Mouse (Mus musculus) embryonic facial prominence, embryonic 10.5 days (tissue): ENCODE data around the gene Mrpl12. TPM values are rescaled to one million over a fixed set of nuclear protein-coding genes. Genes with fewer than 3 reads are reported as not detected.
A peak's percentile ranks its signal among the peaks of the same experiment; 100 is the strongest.

Experiments
- DNase-seq: peaks from one replicate; pipeline ENCODE4 v3.0.0-alpha.2; 2017; ENCODE audit warnings: low spot score
- H3K27ac ChIP-seq: fragments of 300-500 bp; sonication (generic); replicated peaks from 2 replicates; pipeline ENCODE4 v1.5.1; 2016; ENCODE audit warnings: mild to moderate bottlenecking
- H3K27me3 ChIP-seq: fragments of 300-500 bp; sonication (generic); replicated peaks from 2 replicates; pipeline ENCODE4 v1.6.1; 2016; ENCODE audit warnings: low read depth, mild to moderate bottlenecking; ENCODE audit not compliant: poor library complexity, severe bottlenecking
- H3K36me3 ChIP-seq: fragments of 300-500 bp; sonication (generic); replicated peaks from 2 replicates; pipeline ENCODE4 v1.6.1; 2016; ENCODE audit warnings: mild to moderate bottlenecking, moderate library complexity
- H3K4me1 ChIP-seq: fragments of 300-500 bp; sonication (generic); 2 replicates; pipeline ENCODE4 v1.6.1; 2016
- H3K4me3 ChIP-seq: fragments of 300-500 bp; sonication (generic); 2 replicates; pipeline ENCODE4 v1.5.1; 2016; ENCODE audit warnings: mild to moderate bottlenecking, moderate library complexity
- H3K9me3 ChIP-seq: fragments of 300-500 bp; sonication (generic); 2 replicates; pipeline ENCODE4 v1.6.1; 2016; ENCODE audit warnings: mild to moderate bottlenecking
- WGBS: fragments of 180-500 bp; shearing (Covaris S2); methylation state at CpG from one replicate; pipeline ENCODE4 v1.1.7; 2016; 5-methylcytosine and 5-hydroxymethylcytosine counted together
- polyA plus RNA-seq: library from polyadenylated mRNA; unstranded; fragments of >200 nt; fragmentation: Nextera tagmentation; extraction: Ambion mirVana; gene quantifications from 2 replicates; pipeline ENCODE4 v1.2.1, GENCODE M21; 2016

Gene Mrpl12
- polyA plus RNA-seq, 1 experiment from 2014 or later: 206 TPM

DNA sequence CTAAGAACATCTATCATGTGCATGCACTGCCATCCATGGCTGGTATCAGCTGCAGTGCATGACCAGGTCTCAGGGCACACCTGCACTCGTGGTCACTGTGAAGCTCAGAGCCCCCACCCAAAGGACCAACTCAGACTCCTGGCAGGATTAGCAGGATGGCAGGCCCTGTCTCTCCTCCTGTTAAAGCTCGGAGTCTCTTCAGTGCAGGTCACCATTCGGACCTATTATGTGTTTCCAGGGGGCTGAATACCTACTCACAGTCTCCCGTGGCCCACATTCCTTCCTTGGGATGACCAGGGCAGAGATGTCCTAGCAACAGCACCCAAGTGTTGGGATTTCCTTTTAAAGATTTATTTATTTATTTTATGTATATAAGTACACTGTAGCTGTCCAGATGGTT, 32.7 kb downstream of the Mrpl12 start:
- peaks cover 23% of the 10 kb centered on the region for H3K4me1 ChIP-seq
- no peaks in the 10 kb centered on the region for H3K27me3 ChIP-seq
- H3K27ac ChIP-seq: no peak overlapping the region
- no peak for DNase-seq
- no peak overlapping the region for H3K4me3 ChIP-seq
- no peaks in the 10 kb centered on the region for H3K9me3 ChIP-seq
- 84% methylated on average over 4 of the region's 4 CpGs for WGBS
- no peaks in the 10 kb centered on the region for H3K36me3 ChIP-seq

DNA sequence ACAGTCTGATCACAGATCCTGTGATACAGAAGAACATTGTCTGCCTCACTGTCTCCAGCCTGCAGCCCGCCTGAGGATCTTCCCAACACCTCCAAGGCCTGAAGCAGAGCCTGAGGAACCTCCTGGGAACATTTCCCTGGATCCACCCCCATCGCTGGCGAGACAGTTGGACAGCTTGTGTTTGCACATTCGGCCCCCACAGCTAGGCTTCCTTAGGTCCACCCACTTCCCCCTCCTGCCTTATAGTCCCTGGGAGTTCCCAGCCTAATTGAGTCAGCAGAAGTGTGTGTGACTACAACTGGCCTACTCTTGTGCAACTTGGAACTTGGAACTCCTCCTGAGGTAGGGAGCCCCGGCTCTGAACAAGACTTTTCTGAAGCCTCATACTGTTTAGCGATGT, 33.6 kb downstream of the Mrpl12 start:
- no peaks in the 10 kb centered on the region for H3K9me3 ChIP-seq
- H3K27ac ChIP-seq: no peak overlapping the region
- DNase-seq: no peak
- no peaks in the 10 kb centered on the region for H3K27me3 ChIP-seq
- WGBS: 64% methylated on average over 6 of the region's 6 CpGs
- no peaks in the 10 kb centered on the region for H3K36me3 ChIP-seq
- H3K4me3 ChIP-seq: no peak overlapping the region
- peaks cover 18% of the 10 kb centered on the region for H3K4me1 ChIP-seq

DNA sequence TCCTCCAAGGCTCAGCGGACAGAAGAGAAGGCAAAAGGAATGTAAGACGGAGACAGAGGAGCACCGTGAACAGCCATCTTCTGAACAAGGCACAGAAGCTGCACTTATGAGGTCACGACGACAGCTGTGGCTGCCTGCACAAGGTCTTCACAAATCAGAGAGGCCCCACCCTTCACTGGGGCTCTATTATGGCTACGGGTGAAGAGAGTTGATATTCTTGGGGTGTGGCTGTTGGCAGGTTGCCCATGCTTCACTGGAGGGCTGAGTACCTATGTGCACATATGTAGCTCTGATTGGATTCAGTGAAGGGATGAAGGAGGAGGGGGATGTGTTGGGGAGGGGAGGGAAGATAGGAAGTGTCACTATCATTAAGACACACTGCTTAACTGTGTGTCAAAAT, 34.1 kb downstream of the Mrpl12 start:
- no peak overlapping the region for H3K4me3 ChIP-seq
- no peaks in the 10 kb centered on the region for H3K27me3 ChIP-seq
- no peaks in the 10 kb centered on the region for H3K9me3 ChIP-seq
- no peak overlapping the region for H3K27ac ChIP-seq
- DNase-seq: no peak
- H3K4me1 ChIP-seq: peaks cover 15% of the 10 kb centered on the region
- 76% methylated on average over 6 of the region's 6 CpGs for WGBS
- H3K36me3 ChIP-seq: no peaks in the 10 kb centered on the region

DNA sequence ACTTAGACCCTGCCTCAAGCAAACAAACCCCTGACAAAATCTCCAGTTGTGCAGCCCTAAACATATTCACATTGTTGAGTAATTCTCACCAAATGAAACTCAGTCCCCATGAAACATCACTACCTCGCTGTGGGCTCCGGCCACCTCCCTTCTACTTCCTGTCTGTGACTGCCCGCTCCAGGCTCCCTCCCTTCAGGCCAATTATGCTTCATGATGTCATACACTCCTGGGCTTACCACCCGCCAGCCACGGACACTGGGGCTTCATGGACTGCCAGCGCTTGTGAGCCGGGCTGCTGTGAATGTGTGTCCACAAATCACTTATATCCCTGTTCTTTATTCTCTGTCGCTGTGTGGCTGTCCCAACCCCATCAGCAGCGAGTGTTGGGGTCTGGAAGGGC, 35.3 kb downstream of the Mrpl12 start:
- WGBS: 50% methylated on average over 9 of the region's 9 CpGs
- Histone ChIP-seq H3K27ac (0 out of 2 replicates have a peak overlapping the region, but pooled peaks have one; percentile 1), H3K36me3 (no peaks in the 10 kb centered on the region), H3K27me3 (no peaks in the 10 kb centered on the region), H3K9me3 (no peaks in the 10 kb centered on the region), H3K4me1 (peaks cover 15% of the 10 kb centered on the region), H3K4me3 (no peak overlapping the region)
- DNase-seq: peak; percentile 52

DNA sequence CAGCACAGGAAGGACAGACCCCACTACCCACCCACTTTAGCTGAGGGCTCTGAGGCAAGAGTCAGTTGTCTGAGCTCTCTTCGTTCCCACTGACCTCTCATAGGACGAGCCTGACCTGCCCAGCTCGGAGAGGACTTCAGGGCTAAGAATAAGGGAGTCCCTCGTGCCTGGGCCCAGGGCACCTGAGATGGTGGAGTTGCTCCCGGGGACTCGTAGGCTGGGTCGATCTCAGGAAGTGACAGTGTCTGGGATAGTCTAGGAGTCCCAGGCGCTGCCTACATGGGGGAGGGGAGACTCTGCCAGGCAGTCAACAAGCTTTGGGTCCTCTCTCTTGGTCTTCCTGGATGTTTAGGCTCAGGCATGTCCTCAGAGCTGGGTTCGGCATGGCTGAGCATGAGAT, 36.1 kb downstream of the Mrpl12 start:
- Histone ChIP-seq H3K27me3 (no peaks in the 10 kb centered on the region), H3K36me3 (no peaks in the 10 kb centered on the region), H3K4me1 (peaks cover 15% of the 10 kb centered on the region), H3K27ac (0 out of 2 replicates have a peak overlapping the region, but pooled peaks have one; percentile 1), H3K4me3 (no peak overlapping the region), H3K9me3 (no peaks in the 10 kb centered on the region)
- no peak for DNase-seq
- 77% methylated on average over 9 of the region's 9 CpGs for WGBS

DNA sequence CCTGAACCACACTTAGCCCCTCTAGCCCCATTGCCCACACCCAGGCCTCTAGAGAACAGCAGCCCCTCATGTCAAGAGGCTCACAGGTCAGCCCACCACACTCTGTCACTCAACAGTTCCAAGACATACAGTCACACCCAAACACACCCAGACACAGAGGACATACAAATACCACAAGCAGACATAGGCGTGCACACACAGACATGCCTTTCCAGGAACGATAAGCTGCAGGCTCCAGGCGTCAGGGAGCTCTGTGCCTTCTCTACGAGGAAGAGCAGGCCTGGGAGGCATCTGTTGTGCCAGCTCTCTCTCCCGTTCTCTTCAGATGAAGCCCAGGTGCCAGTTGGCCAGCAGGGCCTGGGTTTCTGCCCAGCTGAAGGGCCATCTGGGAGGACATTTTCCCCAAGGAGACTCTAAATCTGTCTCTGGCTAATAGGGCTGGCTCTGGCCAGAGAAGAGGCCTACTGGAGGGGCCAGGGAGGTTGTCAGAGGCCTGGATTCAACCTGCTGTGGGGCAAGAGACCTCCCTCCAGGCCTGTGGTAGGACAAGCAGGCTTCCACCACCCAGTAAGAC, 36.6 kb downstream of the Mrpl12 start:
- Histone ChIP-seq H3K4me1 (peaks cover 13% of the 10 kb centered on the region), H3K9me3 (no peaks in the 10 kb centered on the region), H3K4me3 (no peak overlapping the region; the same call in 1 of the 2 replicates), H3K36me3 (no peaks in the 10 kb centered on the region), H3K27me3 (no peaks in the 10 kb centered on the region), H3K27ac (no peak overlapping the region)
- DNase-seq: no peak
- WGBS: 87% methylated on average over 5 of the region's 5 CpGs

DNA sequence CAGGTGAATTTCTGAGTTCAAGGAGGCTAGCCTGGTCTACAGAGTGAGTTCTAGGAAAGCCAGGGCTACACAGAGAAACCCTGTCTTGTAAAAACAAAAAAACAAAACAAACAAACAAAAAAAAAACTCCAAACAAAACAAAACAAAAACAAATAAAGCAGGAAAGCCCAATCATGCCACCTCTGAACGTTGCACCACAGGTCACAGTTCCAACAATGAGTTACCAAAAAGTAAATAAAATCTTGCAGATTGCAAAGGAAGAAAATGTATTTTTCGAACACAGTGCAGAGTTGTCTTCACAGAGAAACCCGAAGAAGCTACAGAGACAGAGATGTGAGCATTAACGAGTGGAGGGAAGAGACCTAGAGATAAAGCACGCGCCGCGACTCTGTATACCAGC, 38.2 kb downstream of the Mrpl12 start:
- WGBS: 85% methylated on average over 8 of the region's 8 CpGs
- no peaks in the 10 kb centered on the region for H3K9me3 ChIP-seq
- H3K27ac ChIP-seq: no peak overlapping the region
- no peaks in the 10 kb centered on the region for H3K36me3 ChIP-seq
- peaks cover 4% of the 10 kb centered on the region for H3K27me3 ChIP-seq
- no peak overlapping the region for H3K4me3 ChIP-seq
- DNase-seq: no peak
- peaks cover 13% of the 10 kb centered on the region for H3K4me1 ChIP-seq

DNA sequence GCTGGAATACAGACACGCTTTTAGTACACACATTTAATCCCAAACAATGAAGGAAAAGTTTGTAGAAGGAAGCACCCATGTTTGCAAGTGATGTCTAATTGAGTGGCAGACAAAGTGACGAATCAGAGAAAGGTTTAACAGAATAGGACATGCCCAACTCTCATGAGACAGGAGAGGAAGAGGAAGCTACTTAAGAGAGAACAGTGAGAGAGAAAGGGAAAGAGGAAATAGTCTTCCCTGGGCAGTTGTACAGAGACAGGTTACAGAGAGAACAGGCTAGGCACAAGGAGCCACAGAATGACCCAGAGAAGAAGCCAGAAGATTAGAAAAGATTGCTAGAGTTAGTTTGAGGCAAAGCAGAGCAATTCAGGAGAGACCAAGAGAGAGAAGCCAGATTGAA, 41.5 kb downstream of the Mrpl12 start:
- peaks cover 13% of the 10 kb centered on the region for H3K4me1 ChIP-seq
- H3K27ac ChIP-seq: no peak overlapping the region
- no peaks in the 10 kb centered on the region for H3K9me3 ChIP-seq
- H3K4me3 ChIP-seq: no peak overlapping the region
- H3K27me3 ChIP-seq: peaks cover 37% of the 10 kb centered on the region
- no peak for DNase-seq
- WGBS: 78% methylated on average over 2 of the region's 2 CpGs
- H3K36me3 ChIP-seq: no peaks in the 10 kb centered on the region

DNA sequence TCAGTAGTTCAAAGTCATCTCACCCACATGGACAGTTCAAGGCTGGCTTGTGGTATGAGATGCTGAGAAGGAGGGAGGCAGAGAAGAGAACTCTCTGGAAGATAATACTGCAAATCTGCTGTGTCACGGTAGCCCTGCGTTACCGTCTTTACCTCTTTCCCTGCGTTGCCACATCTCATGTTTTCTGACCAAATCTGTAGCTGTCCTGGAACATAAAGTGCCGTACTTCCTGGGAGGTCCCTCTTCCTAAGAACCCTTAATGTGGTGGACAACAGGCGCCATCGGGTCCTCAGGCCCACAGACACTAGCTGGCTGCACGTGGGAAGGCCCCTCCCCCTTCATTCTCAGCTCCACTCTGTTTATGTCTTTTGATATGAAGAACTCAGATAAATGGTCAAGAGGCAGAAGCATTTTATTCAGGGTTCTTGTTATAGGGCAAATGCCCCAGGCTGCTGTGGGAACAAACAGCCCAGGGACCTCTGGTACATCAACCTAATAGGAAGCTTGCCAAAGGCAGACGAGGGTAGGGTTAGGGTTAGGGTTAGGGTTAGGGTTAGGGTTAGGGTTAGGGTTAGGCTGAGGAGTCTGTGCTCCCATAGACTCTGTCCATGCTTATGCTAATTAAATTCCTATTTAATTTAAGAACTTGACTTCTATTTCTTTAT, 43.4 kb downstream of the Mrpl12 start:
- no peak for DNase-seq
- H3K4me3 ChIP-seq: no peak overlapping the region
- no peaks in the 10 kb centered on the region for H3K36me3 ChIP-seq
- WGBS: 75% methylated on average over 9 of the region's 9 CpGs
- no peaks in the 10 kb centered on the region for H3K9me3 ChIP-seq
- H3K4me1 ChIP-seq: peaks cover 22% of the 10 kb centered on the region
- H3K27me3 ChIP-seq: peaks cover 56% of the 10 kb centered on the region
- H3K27ac ChIP-seq: no peak overlapping the region

DNA sequence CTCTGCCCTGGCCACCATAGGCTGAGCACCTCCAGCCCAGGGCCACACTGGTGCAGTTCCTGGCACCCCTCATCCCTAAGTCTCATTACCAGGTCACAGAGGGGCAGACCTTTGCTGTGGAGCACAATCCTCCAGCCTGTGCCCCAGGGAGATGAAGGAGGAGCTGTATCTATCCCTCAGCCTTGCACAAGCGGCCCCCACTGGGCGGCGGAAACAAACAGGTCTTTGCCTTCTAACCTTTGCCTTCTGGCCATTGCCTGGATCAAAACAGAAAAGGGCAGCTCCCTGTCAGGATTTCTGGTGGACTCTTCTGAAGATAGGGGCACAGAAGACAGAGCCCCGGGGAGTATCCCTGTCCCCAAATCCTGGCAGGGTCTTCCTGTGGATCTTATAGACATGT, 44.5 kb downstream of the Mrpl12 start:
- H3K4me1 ChIP-seq: peaks cover 22% of the 10 kb centered on the region
- DNase-seq: no peak
- no peak overlapping the region for H3K4me3 ChIP-seq
- 37% methylated on average over 4 of the region's 4 CpGs for WGBS
- H3K27me3 ChIP-seq: peaks cover 67% of the 10 kb centered on the region
- no peaks in the 10 kb centered on the region for H3K36me3 ChIP-seq
- H3K27ac ChIP-seq: no peak overlapping the region; the same call in 1 of the 2 replicates
- no peaks in the 10 kb centered on the region for H3K9me3 ChIP-seq

DNA sequence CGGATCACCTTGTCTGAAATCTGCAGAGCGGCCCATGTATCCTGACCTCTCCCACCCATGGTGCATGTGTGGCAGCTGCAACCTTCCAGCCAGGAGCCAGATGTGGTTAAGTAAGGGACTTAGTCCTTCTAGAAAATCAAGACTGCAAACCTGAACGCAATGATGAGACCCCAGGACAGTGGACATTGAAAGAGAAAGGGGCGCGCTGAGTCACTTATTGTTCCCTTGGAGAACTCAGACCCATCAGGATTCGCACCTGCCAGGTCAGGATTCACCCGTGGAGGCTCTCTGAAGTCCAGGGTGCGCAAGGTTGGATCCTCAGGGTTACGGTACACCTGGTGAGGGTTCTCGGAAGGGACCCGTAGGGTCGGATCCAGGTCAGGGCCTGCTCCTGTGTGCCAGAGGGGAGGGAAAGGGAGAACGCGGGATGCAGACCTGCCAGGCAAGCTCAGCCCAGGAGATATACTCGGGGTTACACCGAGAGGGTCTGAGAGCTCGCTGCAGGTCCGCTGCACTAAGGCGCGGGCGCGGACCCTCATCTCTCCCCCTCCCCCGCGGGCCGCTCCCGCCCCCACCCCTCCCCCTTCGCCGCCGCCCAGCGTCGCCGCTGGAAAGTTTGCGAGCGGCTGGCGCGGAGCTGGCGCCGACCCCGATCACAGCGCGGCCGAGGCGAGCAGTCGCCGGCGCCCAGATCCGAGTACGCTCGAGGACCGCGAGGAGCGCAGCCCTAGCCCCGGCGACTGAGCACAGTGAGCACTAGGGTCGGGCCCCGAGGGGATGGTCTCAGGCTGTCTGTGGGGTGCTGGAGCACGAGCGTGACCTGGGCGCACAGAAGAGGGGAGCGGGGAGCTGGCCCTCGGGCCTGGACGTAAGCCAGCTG, 45.9 kb downstream of the Mrpl12 start, which contains the start of gene Gcgr:
Gene Gcgr, plus strand, starts transcription at position 615 of the 880 bp plus-strand sequence.
- Histone ChIP-seq H3K4me3 (peak within 1 kb of the TSS; percentile 58), H3K4me1 (peaks cover 22% of the 10 kb centered on the region), H3K27ac (peak within 1 kb of the TSS; percentile 75), H3K9me3 (no peaks in the 10 kb centered on the region), H3K27me3 (peaks cover 78% of the 10 kb centered on the region), H3K36me3 (no peaks in the 10 kb centered on the region)
- WGBS: 6% methylated on average over 62 of the region's 62 CpGs
- peak; percentile 67 for DNase-seq

DNA sequence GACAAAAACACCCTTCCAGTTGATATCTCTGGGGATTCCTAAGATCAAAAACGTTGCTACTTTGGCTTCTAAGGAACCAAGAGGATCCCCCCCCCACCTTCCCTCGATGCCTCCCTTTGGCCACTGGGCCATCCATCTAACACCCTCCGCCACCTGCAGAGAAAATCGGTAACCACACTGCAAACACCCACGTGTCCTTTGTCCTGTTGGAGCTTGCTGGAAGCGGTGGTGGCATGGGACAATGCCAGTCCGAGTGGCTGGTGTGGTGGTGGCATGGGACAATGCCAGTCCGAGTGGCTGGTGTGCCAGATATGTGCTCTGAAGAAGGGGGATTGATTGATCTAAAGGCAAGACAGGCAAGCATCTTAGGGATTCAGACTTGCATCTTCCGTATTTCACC, 47.2 kb downstream of the Mrpl12 start:
- Histone ChIP-seq H3K9me3 (no peaks in the 10 kb centered on the region), H3K27ac (no peak overlapping the region), H3K27me3 (peaks cover 78% of the 10 kb centered on the region), H3K36me3 (no peaks in the 10 kb centered on the region), H3K4me3 (0 out of 2 replicates have a peak overlapping the region, but pooled peaks have one; percentile 58), H3K4me1 (peaks cover 22% of the 10 kb centered on the region)
- no peak for DNase-seq
- 29% methylated on average over 9 of the region's 9 CpGs for WGBS
